Mouse (Mus musculus): ENCODE measurements around the gene Otor.

The Otor gene

DNA sequence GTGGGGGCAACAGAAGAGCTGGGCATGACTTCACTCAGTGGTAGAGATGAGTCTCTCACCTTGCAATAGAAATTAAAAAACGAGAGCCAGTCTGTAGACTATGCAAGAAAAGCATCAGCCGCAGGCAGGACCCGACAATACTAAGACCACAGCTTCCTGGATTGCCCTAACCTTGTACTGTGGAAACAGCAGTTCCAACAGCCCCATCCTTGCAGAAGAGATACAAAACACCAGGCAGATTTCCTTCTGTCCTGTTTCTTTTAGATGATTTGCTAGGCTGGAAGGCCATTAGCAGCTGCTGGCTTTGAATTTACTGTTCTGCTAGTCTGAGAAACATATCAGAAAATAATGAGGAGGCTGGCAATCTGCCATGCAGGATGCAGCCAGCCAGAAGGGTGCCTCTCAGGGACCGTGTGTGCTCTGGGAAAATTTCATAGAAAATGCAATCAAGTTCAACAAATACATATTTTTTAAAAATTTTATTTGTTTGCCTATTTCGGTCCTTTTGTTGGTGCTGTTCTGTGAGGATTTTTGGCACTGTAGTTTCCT is 52.9 kb downstream of the Otor start:
- DNase-seq (ENCODE audit: low spot score): no peak

Data from c-Kit-positive CD71-positive TER-119-positive erythroid progenitor cells, embryonic 14.5 days (primary cell).